Mouse (Mus musculus) E14TG2a.4 (cell line): ENCODE data around the gene Ube2b.

Experiments used
- H3K27me3 ChIP-seq: 2 replicates; pipeline ENCODE4 v1.6.1; 2014; ENCODE audit warnings: low read length, control low read depth; ENCODE audit not compliant: insufficient read depth
- H3K36me3 ChIP-seq: 2 replicates; pipeline ENCODE4 v1.6.1; 2014; ENCODE audit warnings: low read length, control low read depth; ENCODE audit not compliant: insufficient read depth
- H3K4me1 ChIP-seq: replicated peaks from 2 replicates; pipeline ENCODE4 v1.6.1; 2014; ENCODE audit warnings: low read depth, low read length, control low read depth
- H3K4me3 ChIP-seq: replicated peaks from 2 replicates; pipeline ENCODE4 v1.5.1; 2014; ENCODE audit warnings: mild to moderate bottlenecking, low read length
- H3K9me3 ChIP-seq: 2 replicates; pipeline ENCODE4 v1.6.1; 2014; ENCODE audit warnings: low read length, control low read depth
- CTCF ChIP-seq: conservative IDR thresholded peaks from 2 replicates; pipeline ENCODE4 v1.5.1; 2014; ENCODE audit warnings: low read length
- NANOG ChIP-seq: IDR thresholded peaks from 2 replicates; pipeline ENCODE4 v1.6.1; 2014; ENCODE audit warnings: borderline replicate concordance, low read length, mixed read lengths
- POU5F1 ChIP-seq: IDR thresholded peaks from 2 replicates; pipeline ENCODE4 v1.6.1; 2014; ENCODE audit warnings: low read length, borderline replicate concordance

Gene Ube2b

DNA sequence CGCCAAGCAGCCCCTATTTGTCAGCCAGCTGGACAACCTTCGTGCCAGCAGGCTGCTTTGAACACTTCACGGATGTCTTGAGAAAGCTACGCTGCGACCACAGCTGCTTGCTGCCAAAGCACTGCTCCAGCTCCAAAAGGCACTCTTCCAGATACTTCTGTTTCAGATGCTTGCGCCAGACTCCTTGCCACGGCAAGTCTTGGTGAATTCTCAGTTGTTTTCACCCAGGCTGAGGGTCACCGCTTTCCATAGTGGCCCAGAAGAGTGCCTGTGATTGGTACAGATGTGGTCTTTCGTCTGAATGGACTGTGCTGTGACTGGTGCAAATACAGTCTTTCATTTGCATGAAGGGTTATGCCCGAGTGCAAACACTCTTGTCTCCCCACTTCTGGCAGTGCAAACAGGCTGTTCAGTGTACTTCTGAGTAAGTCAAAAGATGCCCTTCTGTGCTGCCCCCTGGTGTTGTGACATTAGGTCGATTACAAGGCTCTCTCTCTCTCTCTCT lies 39.5 kb downstream of the Ube2b start:
- Histone ChIP-seq H3K27me3 (no peaks in the 10 kb centered on the region; the same call in 1 of the 2 replicates), H3K4me3 (no peak overlapping the region), H3K36me3 (no peaks in the 10 kb centered on the region), H3K9me3 (no peaks in the 10 kb centered on the region), H3K4me1 (peaks cover 13% of the 10 kb centered on the region)
- no peak for TF ChIP-seq NANOG
- no peak for TF ChIP-seq CTCF
- TF ChIP-seq POU5F1: no peak

DNA sequence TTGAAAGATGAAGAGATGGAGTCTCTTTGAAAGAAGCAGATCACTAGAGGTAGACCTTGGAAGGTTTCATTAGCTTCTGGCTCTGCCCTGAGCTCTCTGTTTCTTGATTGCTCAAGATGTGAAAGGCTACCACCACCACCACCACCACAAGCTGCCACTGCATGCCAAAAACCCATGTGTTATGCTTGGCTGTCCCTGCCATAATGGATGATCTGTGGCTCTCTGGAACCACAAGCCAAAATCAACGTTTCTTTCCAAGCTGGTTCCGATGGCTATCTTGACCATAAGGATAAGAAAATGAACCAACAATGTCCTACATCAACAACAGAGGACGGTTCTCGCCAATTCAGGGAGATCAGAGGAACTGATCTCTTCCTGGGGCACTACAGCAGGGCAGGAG lies 40.5 kb downstream of the Ube2b start:
- TF ChIP-seq CTCF: no peak
- no peak for TF ChIP-seq POU5F1
- no peak for TF ChIP-seq NANOG
- H3K4me1 ChIP-seq: peaks cover 13% of the 10 kb centered on the region
- H3K9me3 ChIP-seq: no peaks in the 10 kb centered on the region
- peaks cover 3% of the 10 kb centered on the region; the same call in 1 of the 2 replicates for H3K27me3 ChIP-seq
- no peak overlapping the region for H3K4me3 ChIP-seq
- H3K36me3 ChIP-seq: no peaks in the 10 kb centered on the region

DNA sequence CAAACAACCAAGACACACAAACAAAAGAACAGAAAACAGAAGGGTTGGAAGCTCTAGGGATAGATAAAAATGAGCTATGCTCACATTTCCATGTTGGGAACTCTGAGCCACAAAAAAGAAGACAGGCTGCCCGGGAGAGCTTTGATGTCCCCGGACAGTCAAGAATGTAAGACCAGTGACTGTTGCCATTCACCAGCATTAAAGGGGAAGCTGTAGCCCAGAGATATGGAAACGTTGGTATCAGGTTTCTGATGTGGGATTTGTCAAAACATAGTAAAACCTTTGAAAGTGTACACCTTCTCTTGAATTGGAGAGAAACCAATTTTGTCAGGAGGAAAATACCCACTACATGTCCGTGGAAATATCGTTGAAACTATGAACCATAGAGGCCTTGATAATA lies 41.1 kb downstream of the Ube2b start:
- TF ChIP-seq NANOG (no peak), CTCF (no peak), POU5F1 (no peak)
- H3K4me1 ChIP-seq: peaks cover 13% of the 10 kb centered on the region
- H3K4me3 ChIP-seq: no peak overlapping the region
- H3K9me3 ChIP-seq: no peaks in the 10 kb centered on the region
- peaks cover 4% of the 10 kb centered on the region; the same call in 1 of the 2 replicates for H3K27me3 ChIP-seq
- H3K36me3 ChIP-seq: no peaks in the 10 kb centered on the region

DNA sequence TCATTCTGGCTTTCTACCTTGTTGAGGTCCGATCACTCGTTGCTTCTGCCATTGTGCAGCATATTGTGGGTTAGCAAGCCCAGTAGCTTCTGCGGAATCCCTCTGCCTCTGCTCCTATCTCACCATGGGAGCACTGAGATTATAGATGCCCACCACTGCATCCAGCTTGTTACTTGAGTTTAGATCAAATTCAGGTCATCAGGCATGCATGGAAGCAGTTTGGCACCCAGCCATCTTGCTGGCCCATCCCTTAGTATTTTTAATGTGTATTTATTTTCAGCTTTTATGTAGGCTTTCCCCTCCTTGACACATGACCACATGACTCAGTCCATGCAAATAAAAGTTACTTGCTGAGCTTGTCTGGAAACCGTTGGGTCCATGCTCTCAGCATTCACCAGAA lies 42.8 kb downstream of the Ube2b start:
- Histone ChIP-seq H3K9me3 (no peaks in the 10 kb centered on the region), H3K36me3 (no peaks in the 10 kb centered on the region), H3K27me3 (peaks cover 4% of the 10 kb centered on the region; the same call in 1 of the 2 replicates), H3K4me1 (peaks cover 13% of the 10 kb centered on the region), H3K4me3 (no peak overlapping the region)
- TF ChIP-seq NANOG: no peak
- TF ChIP-seq CTCF: no peak
- TF ChIP-seq POU5F1: no peak

DNA sequence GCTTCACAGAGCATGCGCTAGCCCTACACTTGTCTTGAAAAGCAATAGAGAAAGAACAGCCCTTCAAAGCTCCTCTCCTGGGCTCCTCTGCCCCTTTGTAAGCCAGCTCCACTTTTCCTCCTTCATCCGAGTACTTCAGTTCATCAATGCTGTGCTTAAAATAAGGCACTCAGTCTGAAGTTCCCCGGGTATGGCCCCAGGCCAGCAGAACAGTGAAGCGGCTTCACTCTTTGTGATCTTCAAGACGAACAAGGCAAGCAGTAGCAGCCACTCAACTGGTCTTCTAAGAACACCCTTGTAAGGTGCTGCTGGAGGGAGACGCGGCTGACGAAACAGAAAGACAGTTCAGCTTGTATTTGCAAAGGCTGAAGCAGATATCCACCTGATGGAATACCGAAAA lies 44.5 kb downstream of the Ube2b start:
- H3K27me3 ChIP-seq: peaks cover 4% of the 10 kb centered on the region; the same call in 1 of the 2 replicates
- TF ChIP-seq POU5F1 (no peak), NANOG (no peak), CTCF (no peak)

DNA sequence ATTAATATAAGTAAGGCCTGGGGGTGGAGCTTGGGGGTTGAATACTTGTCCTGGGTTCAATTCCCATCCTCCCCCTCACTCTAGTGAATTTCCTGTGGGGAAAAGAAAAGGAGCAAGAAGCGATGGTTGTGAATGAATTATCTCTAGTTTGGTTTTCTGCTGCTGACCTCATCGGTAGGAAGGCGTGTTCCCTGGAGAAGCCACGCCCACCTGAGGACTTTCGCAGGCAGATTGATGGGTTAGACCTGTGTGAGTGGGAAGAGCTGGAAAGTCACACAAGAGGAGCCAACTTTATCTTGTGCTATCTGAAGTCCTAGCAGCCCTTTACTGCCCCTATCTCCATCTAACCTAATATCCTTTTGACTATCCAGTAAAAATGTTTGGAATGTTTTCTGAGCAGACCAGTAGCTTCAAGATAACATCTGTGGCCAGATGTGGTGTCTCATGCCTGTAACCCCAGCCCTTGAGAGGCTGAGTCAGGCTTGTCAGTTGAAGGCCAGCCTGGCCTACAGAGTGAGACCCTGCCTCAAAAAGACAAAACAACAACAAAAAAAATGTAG lies 48.6 kb downstream of the Ube2b start:
- peaks cover 11% of the 10 kb centered on the region; the same call in 1 of the 2 replicates for H3K27me3 ChIP-seq
- no peaks in the 10 kb centered on the region for H3K36me3 ChIP-seq
- TF ChIP-seq POU5F1: no peak
- no peak for TF ChIP-seq NANOG
- no peak for TF ChIP-seq CTCF
- no peaks in the 10 kb centered on the region for H3K9me3 ChIP-seq
- no peak overlapping the region for H3K4me3 ChIP-seq
- no peaks in the 10 kb centered on the region for H3K4me1 ChIP-seq

More for the DNA sequence above, 44.5 kb downstream of the Ube2b start:
- Histone ChIP-seq H3K36me3 (no peaks in the 10 kb centered on the region), H3K4me3 (no peak overlapping the region), H3K4me1 (peaks cover 4% of the 10 kb centered on the region; the same call in 1 of the 2 replicates), H3K9me3 (no peaks in the 10 kb centered on the region)

DNA sequence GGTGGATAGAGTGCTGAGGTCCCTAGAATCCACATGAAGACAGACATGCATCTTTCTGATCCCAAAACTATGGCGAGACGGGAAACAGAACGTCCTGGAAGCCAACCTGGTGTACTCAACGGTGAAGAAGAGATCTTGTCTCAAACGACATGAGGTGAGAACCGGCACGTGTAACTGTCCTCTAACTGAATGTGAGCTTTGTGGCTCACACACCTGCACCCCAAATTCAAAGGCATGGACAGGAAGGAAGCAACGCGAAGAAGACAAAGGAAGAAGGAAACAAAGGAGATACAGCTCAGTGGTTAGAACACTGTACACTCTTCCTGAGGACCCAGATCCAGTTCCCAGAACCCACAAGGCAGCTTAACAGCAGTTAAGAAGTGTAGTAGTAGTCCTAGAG lies 50.6 kb downstream of the Ube2b start:
- Histone ChIP-seq H3K36me3 (no peaks in the 10 kb centered on the region), H3K27me3 (peaks cover 17% of the 10 kb centered on the region), H3K4me3 (no peak overlapping the region), H3K9me3 (no peaks in the 10 kb centered on the region), H3K4me1 (peaks cover 8% of the 10 kb centered on the region)
- TF ChIP-seq CTCF (no peak), NANOG (no peak), POU5F1 (no peak)

DNA sequence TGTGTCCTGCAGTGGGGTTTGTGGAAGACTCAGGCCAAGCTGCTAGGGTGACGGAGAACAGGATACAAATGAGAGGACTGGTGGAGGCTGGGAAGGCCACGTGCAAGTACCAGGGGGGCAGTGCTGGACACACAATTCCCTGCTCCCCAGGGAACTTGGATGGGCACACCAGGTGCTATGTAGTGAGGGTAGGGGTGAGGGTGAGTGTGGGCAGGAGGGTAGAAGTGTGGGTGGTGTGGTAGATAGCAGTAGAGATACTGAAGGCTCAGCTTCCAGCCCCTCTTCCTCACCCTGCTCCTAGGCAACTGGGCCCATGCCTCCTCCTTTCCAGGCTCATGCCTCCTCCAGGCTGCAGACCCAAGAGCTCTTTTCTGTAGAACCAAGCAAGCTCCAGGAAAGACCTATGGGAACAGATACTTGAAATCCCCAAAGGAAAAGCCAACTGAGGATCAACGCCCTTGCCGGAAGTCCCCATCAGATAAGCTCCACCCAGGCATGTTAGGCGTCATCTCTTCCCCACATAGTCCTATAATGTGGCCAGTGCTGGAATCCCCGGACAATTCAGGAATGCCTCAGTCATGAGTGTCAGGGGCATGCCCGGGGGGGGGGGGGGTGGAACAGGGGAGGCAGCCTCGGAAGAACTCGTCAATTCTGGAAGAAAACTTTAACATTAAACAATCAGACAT lies 51.3 kb downstream of the Ube2b start:
- H3K36me3 ChIP-seq: no peaks in the 10 kb centered on the region
- TF ChIP-seq NANOG: no peak
- peaks cover 19% of the 10 kb centered on the region for H3K27me3 ChIP-seq
- H3K4me1 ChIP-seq: peaks cover 8% of the 10 kb centered on the region
- no peaks in the 10 kb centered on the region for H3K9me3 ChIP-seq
- no peak overlapping the region for H3K4me3 ChIP-seq
